ENCODE assay signal across 10 mouse cellular contexts in genomic region chr8:55034309-55034708, GRCm38 (mm10).
DNase-seq lines count a peak whose midpoint lies in the region; ATAC-seq and TF ChIP-seq lines count a peak whose summit lies in the region.
"Had no signal": no experiment of that assay in that cellular context is flagged by ENCODE, and none has a peak within 500 bp of the region (broad histone marks: within the 10 kb centered on the region; RNA-seq: fewer than 3 reads in every experiment).

No protein-coding gene starts in this region.

- no peak overlapping the region for H3K27ac ChIP-seq in kidney, adult 2 months (ENCODE audit: insufficient read depth, low read depth, low read length)
- peak overlapping the region; percentile 84 for H3K27ac ChIP-seq in forebrain, embryonic 12.5 days
- H3K27ac ChIP-seq in neural tube, embryonic 11.5 days (ENCODE audit: low read depth, low read length): no peak overlapping the region
- H3K27ac ChIP-seq: embryonic facial prominence, embryonic 15.5 days; limb, embryonic 13.5 days had no signal

- no peak overlapping the region for H3K4me3 ChIP-seq in kidney, adult 2 months (ENCODE audit: insufficient read depth, low read depth, low read length)
- no peak overlapping the region for H3K4me3 ChIP-seq in forebrain, embryonic 12.5 days (replicated peaks)
- no peak overlapping the region for H3K4me3 ChIP-seq in neural tube, embryonic 11.5 days (ENCODE audit: low read depth, low read length)
- H3K4me3 ChIP-seq: embryonic facial prominence, embryonic 15.5 days; limb, embryonic 13.5 days had no signal

- H3K4me1 ChIP-seq in kidney, adult 2 months (ENCODE audit: control insufficient read depth, insufficient read depth, low read length): no peaks in the 10 kb centered on the region
- peaks cover 13% of the 10 kb centered on the region for H3K4me1 ChIP-seq in forebrain, embryonic 12.5 days
- H3K4me1 ChIP-seq in neural tube, embryonic 11.5 days (ENCODE audit: control insufficient read depth, insufficient read depth, low read length): no peaks in the 10 kb centered on the region
- H3K4me1 ChIP-seq: embryonic facial prominence, embryonic 15.5 days; limb, embryonic 13.5 days had no signal

- H3K36me3 ChIP-seq in kidney, adult 2 months (ENCODE audit: control insufficient read depth, insufficient read depth, low read length): no peaks in the 10 kb centered on the region
- no peaks in the 10 kb centered on the region for H3K36me3 ChIP-seq in forebrain, embryonic 12.5 days (replicated peaks)
- H3K36me3 ChIP-seq in neural tube, embryonic 11.5 days (ENCODE audit: control insufficient read depth, insufficient read depth, low read length): no peaks in the 10 kb centered on the region
- H3K36me3 ChIP-seq: embryonic facial prominence, embryonic 15.5 days; limb, embryonic 13.5 days had no signal

- 10% methylated on average over 1 of the region's 1 CpGs for WGBS in kidney, adult 2 months
- 3% methylated on average over 1 of the region's 1 CpGs for WGBS in forebrain, embryonic 12.5 days
- WGBS in neural tube, embryonic 11.5 days: 3% methylated on average over 1 of the region's 1 CpGs

- ATAC-seq in forebrain, embryonic 12.5 days (ENCODE audit: low FRiP score): peak; percentile 95
- peak; percentile 91 for ATAC-seq in neural tube, embryonic 11.5 days (ENCODE audit: insufficient read depth, low FRiP score, low TSS enrichment)
- no peak for ATAC-seq in monocyte, adult 5-6 weeks (replicated peaks; ENCODE audit: insufficient number of reproducible peaks, low FRiP score, low TSS enrichment, poor library complexity, severe bottlenecking)

- no peak for TF ChIP-seq POLR2A in kidney, adult 2 months (IDR thresholded peaks at IDR 0.05; ENCODE audit: low read depth, low read length)

- H3K4me2 ChIP-seq in forebrain, embryonic 12.5 days: no peak overlapping the region
- H3K4me2 ChIP-seq in neural tube, embryonic 11.5 days (ENCODE audit: low read depth): no peak overlapping the region
- H3K4me2 ChIP-seq: embryonic facial prominence, embryonic 15.5 days; limb, embryonic 13.5 days had no signal

- H3K9me3 ChIP-seq in forebrain, embryonic 12.5 days: no peaks in the 10 kb centered on the region
- no peaks in the 10 kb centered on the region for H3K9me3 ChIP-seq in neural tube, embryonic 11.5 days (ENCODE audit: control insufficient read depth, low read length)
- H3K9me3 ChIP-seq: embryonic facial prominence, embryonic 15.5 days; limb, embryonic 13.5 days had no signal

- peak; percentile 5 for DNase-seq in kidney, postnatal 10 days
- no peak for DNase-seq in kidney, adult 2 months
- DNase-seq in layer of hippocampus, adult 9-11 months: peak; percentile 97
- DNase-seq in neural tube, embryonic 11.5 days (ENCODE audit: low spot score): peak; percentile 69
- DNase-seq in adrenal gland, postnatal 10 days: no peak
- DNase-seq in natural killer cell, adult 2 months (ENCODE audit: low spot score in 2 of 2): no peak

- no peaks in the 10 kb centered on the region for H3K27me3 ChIP-seq in kidney, adult 2 months (replicated peaks; ENCODE audit: control insufficient read depth, insufficient read depth, low read length)
- no peaks in the 10 kb centered on the region for H3K27me3 ChIP-seq in forebrain, embryonic 12.5 days
- no peaks in the 10 kb centered on the region for H3K27me3 ChIP-seq in neural tube, embryonic 11.5 days (ENCODE audit: control insufficient read depth, insufficient read depth, low read length)
- H3K27me3 ChIP-seq: embryonic facial prominence, embryonic 15.5 days; limb, embryonic 13.5 days had no signal

- H3K9ac ChIP-seq in forebrain, embryonic 12.5 days: no peak overlapping the region
- H3K9ac ChIP-seq in neural tube, embryonic 11.5 days (ENCODE audit: low read length): no peak overlapping the region
- H3K9ac ChIP-seq: embryonic facial prominence, embryonic 15.5 days; limb, embryonic 13.5 days had no signal

- no peak for TF ChIP-seq CTCF in kidney, adult 2 months (conservative IDR thresholded peaks at IDR 0.05; ENCODE audit: insufficient read depth, insufficient read length, low read depth, low read length)

Comparison
In these comparisons a context has a peak if more than half of its experiments do, and no peak if none do; other contexts are left out.
1. DNase-seq: peak in kidney, postnatal 10 days (single experiment), layer of hippocampus, adult 9-11 months (single experiment) and neural tube, embryonic 11.5 days (single experiment); none in kidney, adult 2 months (single experiment), adrenal gland, postnatal 10 days (single experiment) and natural killer cell, adult 2 months (0 of 2).